Mouse (Mus musculus) C2C12 (cell line): ENCODE data around the gene Kyat1. TPM values are rescaled to one million over a fixed set of nuclear protein-coding genes. Genes with fewer than 3 reads are reported as not detected.
"Not testable (repeated sequence)": the region's sequence is repeated elsewhere in the genome, so short reads cannot be mapped to it uniquely, and the experiment has no call there.

Experiments used
- H3K27me3 ChIP-seq: one replicate; pipeline ENCODE4 v1.6.1; 2011; ENCODE audit not compliant: control insufficient read depth, insufficient read depth, insufficient read length
- H3K36me3 ChIP-seq: one replicate; pipeline ENCODE4 v1.6.1; 2011; ENCODE audit not compliant: control insufficient read depth, insufficient read depth
- H3K4me3 ChIP-seq: one replicate; pipeline ENCODE4 v1.5.1; 2011; ENCODE audit warnings: mild to moderate bottlenecking, control low read depth; ENCODE audit not compliant: poor library complexity, insufficient read depth, severe bottlenecking
- H3K79me2 ChIP-seq: one replicate; pipeline ENCODE4 v1.6.1; 2011; ENCODE audit not compliant: control insufficient read depth, insufficient read depth
- H3K79me3 ChIP-seq: one replicate; pipeline ENCODE4 v1.6.1; 2011; ENCODE audit warnings: low read depth, control low read depth
- H3ac ChIP-seq: one replicate; pipeline ENCODE3; 2011; ENCODE audit warnings: low read depth; ENCODE audit not compliant: control insufficient read depth, insufficient read length
- CEBPB ChIP-seq: IDR thresholded peaks from one replicate; pipeline ENCODE4 v1.6.1; 2011; ENCODE audit warnings: low read depth, mild to moderate bottlenecking, control low read depth, moderate library complexity
- CTCF ChIP-seq: IDR thresholded peaks from one replicate; pipeline ENCODE4 v1.5.1; 2011; ENCODE audit not compliant: control insufficient read depth, insufficient read depth, insufficient read length
- FOSL1 ChIP-seq: IDR thresholded peaks from one replicate; pipeline ENCODE4 v1.8.0; 2011; ENCODE audit warnings: mild to moderate bottlenecking, low read length; ENCODE audit not compliant: poor library complexity, insufficient read depth, severe bottlenecking
- MAX ChIP-seq: IDR thresholded peaks from one replicate; pipeline ENCODE4 v1.6.1; 2011; ENCODE audit warnings: mild to moderate bottlenecking, control low read depth
- MYOD1 ChIP-seq: IDR thresholded peaks from one replicate; pipeline ENCODE4 v1.6.1; 2011; ENCODE audit warnings: low read depth; ENCODE audit not compliant: control insufficient read depth, insufficient read length
- MYOG ChIP-seq: IDR thresholded peaks from one replicate; pipeline ENCODE4 v1.6.1; 2011; ENCODE audit not compliant: control insufficient read depth, insufficient read length; ENCODE audit errors: extremely low read depth
- USF1 ChIP-seq: IDR thresholded peaks from one replicate; pipeline ENCODE4 v1.6.1; 2011; ENCODE audit warnings: low read depth, mild to moderate bottlenecking, control low read depth, moderate library complexity
- polyA plus RNA-seq: library from polyadenylated mRNA; unstranded; fragments of >200 nt; fragmentation: generic; extraction: Trizol; gene quantifications from one replicate; pipeline ENCODE4 v1.2.1, GENCODE M21; 2012; ENCODE audit warnings: missing spikeins

The Kyat1 gene
- polyA plus RNA-seq, 1 experiment, result 2.7 TPM

DNA sequence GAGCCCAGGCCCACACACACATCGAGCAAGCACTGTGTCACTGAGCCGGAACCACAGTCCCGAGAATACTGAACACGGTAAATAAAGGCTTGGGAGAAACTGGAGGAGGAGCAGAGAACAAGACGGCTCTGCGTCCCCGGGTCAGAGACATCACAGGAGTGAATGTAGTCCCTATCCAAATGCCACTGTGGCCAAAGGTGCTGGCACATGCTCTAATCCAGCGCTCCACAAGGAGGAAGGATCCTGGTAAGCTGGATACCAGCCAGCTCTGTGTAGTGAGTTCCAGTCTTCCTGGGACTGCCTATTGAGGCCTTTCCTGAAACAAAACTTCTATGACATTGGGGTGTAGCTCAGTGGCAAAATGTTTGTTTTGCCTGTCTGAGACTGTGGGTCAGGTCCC is 53.0 kb downstream of the Kyat1 start:
- H3K79me3 ChIP-seq, result no peaks in the 10 kb centered on the region
- peaks cover 6% of the 10 kb centered on the region for H3K36me3 ChIP-seq
- no peaks in the 10 kb centered on the region for H3K27me3 ChIP-seq
- H3K4me3 ChIP-seq, result no peak overlapping the region
- H3K79me2 ChIP-seq, result no peaks in the 10 kb centered on the region
- H3ac ChIP-seq, result no peak overlapping the region
- no peak for TF ChIP-seq MYOD1
- no peak for TF ChIP-seq MYOG
- no peak for TF ChIP-seq CTCF
- TF ChIP-seq USF1, result no peak
- no peak for TF ChIP-seq CEBPB
- TF ChIP-seq FOSL1, result no peak
- TF ChIP-seq MAX, result no peak

DNA sequence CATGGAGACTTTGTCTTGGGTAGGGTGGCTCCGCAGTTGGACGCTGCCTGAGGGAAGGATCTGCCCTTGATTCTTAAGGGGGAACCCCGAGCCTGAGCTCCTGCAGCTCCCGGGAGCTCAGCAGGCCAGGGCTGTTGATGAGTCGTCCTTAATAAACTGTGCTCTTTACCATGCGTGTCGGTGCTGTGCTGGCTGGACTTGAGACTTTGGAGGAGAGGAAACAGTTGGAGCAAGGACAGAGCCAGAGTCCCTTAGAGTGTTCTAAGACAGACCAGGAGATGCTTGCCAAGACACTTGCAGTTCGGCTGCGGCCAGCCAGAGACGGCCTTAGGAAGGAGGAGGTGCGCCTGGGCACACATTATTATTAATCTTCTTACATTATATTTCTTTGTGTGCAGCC is 53.8 kb downstream of the Kyat1 start:
- Histone ChIP-seq H3K27me3 (no peaks in the 10 kb centered on the region), H3ac (no peak overlapping the region), H3K79me3 (no peaks in the 10 kb centered on the region), H3K79me2 (no peaks in the 10 kb centered on the region), H3K36me3 (peaks cover 13% of the 10 kb centered on the region), H3K4me3 (no peak overlapping the region)
- TF ChIP-seq MAX (no peak), USF1 (no peak), MYOD1 (no peak), CEBPB (no peak), CTCF (no peak), MYOG (no peak), FOSL1 (no peak)

DNA sequence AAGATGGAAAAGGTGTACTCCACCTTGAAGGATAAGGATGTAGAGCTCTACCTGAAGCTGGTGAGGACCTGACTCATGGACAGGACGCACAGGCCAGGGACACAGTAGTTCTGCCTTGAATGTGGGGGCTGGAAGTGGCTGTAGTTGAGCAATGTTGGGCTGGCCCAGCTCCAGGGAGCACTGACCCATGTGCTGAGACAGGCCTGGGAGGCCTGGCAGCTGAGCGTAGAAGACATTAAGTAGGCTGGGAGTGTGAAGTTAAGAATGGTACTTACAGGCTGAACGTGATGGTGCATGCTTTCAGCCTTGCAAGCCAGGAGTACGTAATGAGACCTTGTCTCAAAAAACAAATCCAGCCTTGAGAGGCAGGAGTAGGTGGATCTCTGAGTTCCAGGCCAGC is 58.2 kb downstream of the Kyat1 start:
- no peak overlapping the region for H3ac ChIP-seq
- no peaks in the 10 kb centered on the region for H3K79me2 ChIP-seq
- TF ChIP-seq MAX (no peak), FOSL1 (no peak), MYOG (no peak)
- no peak overlapping the region for H3K4me3 ChIP-seq
- H3K79me3 ChIP-seq, result no peaks in the 10 kb centered on the region
- no peaks in the 10 kb centered on the region for H3K27me3 ChIP-seq
- peaks cover 35% of the 10 kb centered on the region for H3K36me3 ChIP-seq

DNA sequence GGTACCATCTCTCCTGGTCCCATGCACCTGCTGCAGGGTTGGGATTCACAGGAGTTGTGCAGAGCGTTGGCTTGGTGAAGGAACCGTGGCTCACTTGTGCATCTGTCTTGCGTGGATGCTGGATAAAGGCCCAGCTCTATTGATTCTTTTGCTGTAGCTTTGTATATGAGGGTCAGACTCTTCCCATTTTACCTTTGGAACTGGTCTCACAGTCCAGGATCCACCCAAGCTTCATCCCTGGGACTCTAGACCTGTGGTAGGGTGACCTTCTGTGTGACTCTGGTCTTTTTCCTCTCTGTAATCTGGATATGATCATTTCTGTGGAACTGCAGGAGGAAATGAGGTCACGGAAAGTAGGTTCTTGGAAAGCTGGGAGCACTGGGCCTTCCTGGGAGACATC is 61.2 kb downstream of the Kyat1 start:
- no peaks in the 10 kb centered on the region for H3K79me3 ChIP-seq

DNA sequence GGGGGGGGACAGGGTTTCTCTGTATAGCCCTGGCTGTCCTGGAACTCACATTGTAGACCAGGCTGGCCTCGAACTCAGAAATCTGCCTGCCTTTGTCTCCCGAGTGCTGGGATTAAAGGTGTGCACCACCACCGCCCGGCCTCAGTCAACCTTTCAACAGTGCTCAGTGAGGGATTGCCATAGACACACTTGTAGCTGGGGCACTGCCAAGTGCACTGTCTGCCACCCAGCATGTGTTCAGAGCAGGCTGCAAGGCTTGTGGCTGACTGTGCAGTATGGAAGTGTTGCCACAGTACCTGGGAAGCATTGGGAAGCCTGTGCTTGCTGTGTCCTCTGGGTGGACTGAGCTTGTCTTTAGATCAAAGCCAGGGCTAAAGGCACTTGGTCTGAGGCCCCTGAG is 65.6 kb downstream of the Kyat1 start:
- peaks cover 53% of the 10 kb centered on the region for H3K36me3 ChIP-seq
- peaks cover 22% of the 10 kb centered on the region for H3K79me2 ChIP-seq
- H3ac ChIP-seq, H3K27me3 ChIP-seq, H3K79me3 ChIP-seq, H3K4me3 ChIP-seq: not testable (repeated sequence)

More for the DNA sequence above, 61.2 kb downstream of the Kyat1 start:
- Histone ChIP-seq H3K36me3 (peaks cover 57% of the 10 kb centered on the region), H3K27me3 (no peaks in the 10 kb centered on the region), H3ac (no peak overlapping the region), H3K4me3 (no peak overlapping the region), H3K79me2 (no peaks in the 10 kb centered on the region)
- TF ChIP-seq MYOG (no peak), CTCF (no peak), FOSL1 (no peak)

DNA sequence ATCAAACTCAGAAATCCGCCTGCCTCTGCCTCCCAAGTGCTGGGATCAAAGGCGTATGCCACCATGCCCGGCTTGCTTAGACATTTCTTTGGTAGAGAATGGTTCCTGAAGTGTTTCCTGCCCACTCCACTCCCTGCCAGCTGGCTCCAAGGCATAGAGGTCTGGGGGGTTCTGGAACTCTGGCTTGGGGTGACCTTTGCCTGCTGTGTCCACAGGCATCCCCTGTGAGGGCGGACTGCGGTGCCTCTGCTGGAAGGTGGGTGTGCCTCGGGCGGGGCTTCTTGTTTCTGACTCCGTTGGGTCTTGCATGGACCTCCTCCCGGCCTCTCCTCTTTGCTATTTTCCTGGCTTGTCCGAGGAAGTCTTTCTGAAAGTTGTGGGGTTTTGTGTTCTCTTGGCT is 69.2 kb downstream of the Kyat1 start:
- Histone ChIP-seq H3K79me3 (peaks cover 4% of the 10 kb centered on the region), H3ac (no peak overlapping the region), H3K4me3 (no peak overlapping the region), H3K79me2 (peaks cover 36% of the 10 kb centered on the region), H3K27me3 (no peaks in the 10 kb centered on the region), H3K36me3 (peaks cover 36% of the 10 kb centered on the region)
- TF ChIP-seq USF1 (no peak), MYOG (no peak)

Other genes with a start within 250 kb of the Kyat1 start
- gene Sptan1, start 240.3 kb downstream of the Kyat1 start, polyA plus RNA-seq, result 93.4 TPM
- 16.4 TPM for gene Wdr34, start 157.0 kb downstream of the Kyat1 start, polyA plus RNA-seq
- gene Set, start 148.5 kb downstream of the Kyat1 start, polyA plus RNA-seq, result 312 TPM
- gene Pkn3, start 128.2 kb downstream of the Kyat1 start, polyA plus RNA-seq, result 5.5 TPM
- gene Zdhhc12, start 112.2 kb downstream of the Kyat1 start, polyA plus RNA-seq, result 31.5 TPM
- gene Zer1, start 81.3 kb downstream of the Kyat1 start, polyA plus RNA-seq, result 7.2 TPM
- 25.3 TPM for gene Tbc1d13, start 72.1 kb downstream of the Kyat1 start, polyA plus RNA-seq
- 16.1 TPM for gene Endog, start 34.4 kb downstream of the Kyat1 start, polyA plus RNA-seq
- 33.4 TPM for gene Spout1, start 27.4 kb downstream of the Kyat1 start, polyA plus RNA-seq
- gene Lrrc8a, start 31.9 kb upstream of the Kyat1 start, polyA plus RNA-seq, result 20.6 TPM
- 0.01 TPM for gene Gm28035, start 34.7 kb upstream of the Kyat1 start, polyA plus RNA-seq
- gene Phyhd1, start 60.4 kb upstream of the Kyat1 start, polyA plus RNA-seq, result 1.4 TPM
- gene Gm28038, start 75.2 kb upstream of the Kyat1 start, polyA plus RNA-seq, result 0.16 TPM
- 28.3 TPM for gene Dolk, start 80.5 kb upstream of the Kyat1 start, polyA plus RNA-seq
- gene Nup188, start 80.5 kb upstream of the Kyat1 start, polyA plus RNA-seq, result 54.6 TPM
- 60.0 TPM for gene Sh3glb2, start 153.5 kb upstream of the Kyat1 start, polyA plus RNA-seq
- gene Miga2, start 158.4 kb upstream of the Kyat1 start, polyA plus RNA-seq, result 29.4 TPM
- gene Dolpp1, start 186.4 kb upstream of the Kyat1 start, polyA plus RNA-seq, result 19.4 TPM
- 22.5 TPM for gene Crat, start 210.0 kb upstream of the Kyat1 start, polyA plus RNA-seq
- 213 TPM for gene Ptpa, start 210.2 kb upstream of the Kyat1 start, polyA plus RNA-seq